Mouse (Mus musculus): ENCODE results near the gene Rab24.

DNA sequence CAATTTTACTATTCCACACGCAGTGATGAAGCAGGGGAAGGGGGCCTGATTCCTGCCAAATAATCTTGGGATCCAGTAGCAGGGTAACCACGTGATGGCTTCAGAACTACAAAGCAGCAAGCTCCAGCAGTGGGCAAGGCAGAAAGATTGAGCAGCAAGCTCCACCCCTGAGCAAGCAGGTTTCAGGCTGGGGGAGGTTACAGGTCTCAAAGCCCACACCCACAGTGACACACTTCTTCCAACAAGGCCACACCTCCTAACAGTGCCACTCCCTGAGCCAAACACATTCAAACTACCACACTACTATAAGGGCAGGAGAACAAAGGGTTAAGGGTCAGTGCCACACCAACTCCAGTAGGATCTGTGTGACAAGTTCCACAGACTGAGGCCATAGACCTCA is 17.5 kb upstream of the Rab24 start:
- TF ChIP-seq CTCF (conservative IDR thresholded peaks at IDR 0.05; ENCODE audit: insufficient read depth, insufficient read length, low read depth, low read length) (no peak), POLR2A (IDR thresholded peaks at IDR 0.05; ENCODE audit: low read depth, low read length) (no peak)
